Mouse (Mus musculus) thymus, adult 2 months (tissue): ENCODE results near the gene Cmtm5. TPM values are rescaled to one million over a fixed set of nuclear protein-coding genes. Genes with fewer than 3 reads are reported as not detected.
A peak's percentile ranks its signal among the peaks of the same experiment; 100 is the strongest.
"Not testable (repeated sequence)": the region's sequence is repeated elsewhere in the genome, so short reads cannot be mapped to it uniquely, and the experiment has no call there.

Experiments
- DNase-seq: peaks from one replicate; pipeline ENCODE4 v3.0.0; 2021
- H3K27ac ChIP-seq: fragments of 200-500 bp; 2 replicates; pipeline ENCODE4 v1.5.1; 2012; ENCODE audit warnings: low read length, control low read depth; ENCODE audit not compliant: control insufficient read depth, insufficient read depth
- H3K27me3 ChIP-seq: fragments of 200-500 bp; 2 replicates; pipeline ENCODE4 v1.6.1; 2012; ENCODE audit warnings: mild to moderate bottlenecking, low read length, moderate library complexity, mixed read lengths; ENCODE audit not compliant: control insufficient read depth, insufficient read depth
- H3K36me3 ChIP-seq: fragments of 200-500 bp; 2 replicates; pipeline ENCODE4 v1.6.1; 2012; ENCODE audit warnings: mild to moderate bottlenecking, low read length, moderate library complexity; ENCODE audit not compliant: control insufficient read depth, insufficient read depth
- H3K4me1 ChIP-seq: fragments of 200-500 bp; replicated peaks from 2 replicates; pipeline ENCODE4 v1.6.1; 2012; ENCODE audit warnings: low read length; ENCODE audit not compliant: control insufficient read depth, insufficient read depth
- H3K4me3 ChIP-seq: fragments of 200-500 bp; 2 replicates; pipeline ENCODE4 v1.5.1; 2012; ENCODE audit warnings: mild to moderate bottlenecking, low read length, control low read depth, moderate library complexity; ENCODE audit not compliant: control insufficient read depth, insufficient read depth
- CTCF ChIP-seq: fragments of 200-500 bp; IDR thresholded peaks from 2 replicates; pipeline ENCODE4 v1.5.1; 2012; ENCODE audit warnings: mild to moderate bottlenecking, control low read depth, low read length, moderate library complexity, borderline replicate concordance; ENCODE audit not compliant: control insufficient read depth, poor library complexity, insufficient read depth; ENCODE audit errors: extremely low read depth
- POLR2A ChIP-seq: fragments of 200-500 bp; IDR thresholded peaks from 2 replicates; pipeline ENCODE4 v1.6.1; 2012; ENCODE audit warnings: mild to moderate bottlenecking, low read length, control low read depth, moderate library complexity; ENCODE audit not compliant: control insufficient read depth, poor library complexity, insufficient read depth; ENCODE audit errors: extremely low read depth
- WGBS: fragments of 180-500 bp; shearing (Covaris S2); methylation state at CpG from one replicate; pipeline ENCODE4 v1.1.7; 2018; 5-methylcytosine and 5-hydroxymethylcytosine counted together
- polyA plus RNA-seq: library from polyadenylated mRNA; depleted of rRNA; stranded (reverse); fragments of >200 nt; gene quantifications from 2 replicates; pipeline ENCODE4 v1.2.3, GENCODE M21; 2012

The Cmtm5 gene
- polyA plus RNA-seq, 1 experiment: 0.67 TPM

DNA sequence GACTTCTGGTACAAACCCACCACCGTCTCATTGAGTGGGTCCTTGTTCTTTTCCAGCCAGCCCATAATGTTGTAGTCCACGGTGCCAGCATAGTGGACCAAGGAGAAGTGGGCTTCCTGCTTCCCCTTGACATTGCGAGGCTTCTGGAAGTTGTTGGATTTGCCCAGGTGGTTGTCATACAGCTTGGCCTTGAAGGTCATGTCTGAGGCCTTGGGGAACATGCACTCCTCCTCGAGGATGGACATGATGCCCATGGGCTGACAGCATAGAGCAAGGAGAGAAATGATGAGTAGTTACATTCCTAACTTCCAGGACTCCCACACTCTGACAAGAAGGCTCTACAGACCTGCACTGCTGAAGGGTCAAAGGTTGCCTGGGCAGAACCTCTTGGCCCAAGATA, 22.4 kb downstream of the Cmtm5 start:
- Histone ChIP-seq H3K27ac (no peak overlapping the region), H3K27me3 (no peaks in the 10 kb centered on the region), H3K4me3 (no peak overlapping the region), H3K36me3 (no peaks in the 10 kb centered on the region), H3K4me1 (no peaks in the 10 kb centered on the region)
- TF ChIP-seq CTCF (no peak), POLR2A (no peak)
- 89% methylated on average over 4 of the region's 4 CpGs for WGBS
- no peak for DNase-seq

- no peaks in the 10 kb centered on the region for H3K36me3 ChIP-seq
- TF ChIP-seq POLR2A (no peak), CTCF (no peak)
- WGBS: 90% methylated on average over 3 of the region's 3 CpGs
- no peak overlapping the region for H3K27ac ChIP-seq
- H3K27me3 ChIP-seq: no peaks in the 10 kb centered on the region
- no peak for DNase-seq
- no peak overlapping the region for H3K4me3 ChIP-seq
- no peaks in the 10 kb centered on the region for H3K4me1 ChIP-seq
Measured at GRCm38 (mm10) chr14:54959197-54959596, 23.1 kb downstream of the Cmtm5 start.

DNA sequence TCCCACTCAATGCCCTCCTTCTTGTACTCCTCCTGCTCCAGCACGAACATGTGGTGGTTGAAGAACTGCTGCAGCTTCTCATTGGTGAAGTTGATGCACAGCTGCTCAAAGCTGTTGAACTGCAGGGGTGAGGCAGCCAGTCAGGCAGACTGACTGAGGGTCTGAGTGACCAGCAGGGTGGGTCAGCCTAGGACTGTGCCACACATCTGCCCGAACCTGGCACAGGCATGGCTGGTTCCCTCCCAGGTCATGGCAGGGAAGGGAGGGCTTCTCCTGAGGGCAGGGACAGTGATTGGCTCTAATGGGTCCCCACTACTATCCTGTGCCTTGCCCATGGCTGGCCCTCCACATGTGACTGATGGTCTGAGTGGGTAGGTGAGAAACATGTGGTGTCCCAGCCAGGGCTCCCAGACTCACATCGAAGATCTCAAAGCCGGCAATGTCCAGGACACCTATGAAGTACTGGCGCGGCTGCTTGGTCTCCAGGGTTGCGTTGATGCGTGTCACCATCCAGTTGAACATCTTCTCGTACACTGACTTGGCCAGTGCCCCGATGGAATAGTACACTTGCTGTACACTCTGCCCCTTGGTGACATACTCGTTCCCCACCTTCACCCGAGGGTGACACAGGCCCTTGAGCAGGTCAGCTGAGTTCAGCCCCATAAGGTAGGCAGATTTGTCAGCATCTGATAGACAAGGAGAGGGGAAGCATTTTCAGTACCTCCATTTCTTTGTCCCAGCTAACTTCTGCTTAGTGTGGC, 24.0 kb downstream of the Cmtm5 start:
- not testable (repeated sequence) for DNase-seq, H3K27me3 ChIP-seq, H3K4me3 ChIP-seq, H3K36me3 ChIP-seq, H3K27ac ChIP-seq, H3K4me1 ChIP-seq
- 90% methylated on average over 12 of the region's 12 CpGs for WGBS

GRCm38 (mm10) chr14:54960769-54961168, 24.7 kb downstream of the Cmtm5 start:
- Histone ChIP-seq H3K27me3 (no peaks in the 10 kb centered on the region), H3K4me1 (no peaks in the 10 kb centered on the region), H3K27ac (no peak overlapping the region), H3K36me3 (no peaks in the 10 kb centered on the region), H3K4me3 (no peak overlapping the region)
- TF ChIP-seq POLR2A: no peak
- 41% methylated on average over 10 of the region's 10 CpGs for WGBS
- DNase-seq: peak; percentile 11

GRCm38 (mm10) chr14:54961487-54961886, 25.4 kb downstream of the Cmtm5 start:
- Histone ChIP-seq H3K27me3 (no peaks in the 10 kb centered on the region), H3K36me3 (no peaks in the 10 kb centered on the region), H3K27ac (no peak overlapping the region), H3K4me1 (no peaks in the 10 kb centered on the region), H3K4me3 (no peak overlapping the region)
- DNase-seq: no peak
- TF ChIP-seq CTCF: no peak
- no peak for TF ChIP-seq POLR2A
- WGBS: 87% methylated on average over 5 of the region's 5 CpGs

- H3K4me1 ChIP-seq: no peaks in the 10 kb centered on the region
- WGBS: 91% methylated on average over 7 of the region's 7 CpGs
- H3K36me3 ChIP-seq: no peaks in the 10 kb centered on the region
- DNase-seq: no peak
- no peak overlapping the region for H3K27ac ChIP-seq
- TF ChIP-seq POLR2A: no peak
- no peak for TF ChIP-seq CTCF
- no peaks in the 10 kb centered on the region for H3K27me3 ChIP-seq
- no peak overlapping the region for H3K4me3 ChIP-seq
Measured at GRCm38 (mm10) chr14:54962714-54963113, 26.7 kb downstream of the Cmtm5 start.

GRCm38 (mm10) chr14:54963727-54964126, 27.7 kb downstream of the Cmtm5 start:
- TF ChIP-seq CTCF (no peak), POLR2A (no peak)
- WGBS: 93% methylated on average over 11 of the region's 11 CpGs
- Histone ChIP-seq H3K27me3 (no peaks in the 10 kb centered on the region), H3K4me3 (no peak overlapping the region), H3K4me1 (no peaks in the 10 kb centered on the region), H3K36me3 (no peaks in the 10 kb centered on the region), H3K27ac (no peak overlapping the region)
- DNase-seq: no peak
